Mouse (Mus musculus): ENCODE measurements at regions not wholly inside any gene's neighbourhood (a gene's known extent, or its start where the extent isn't known, plus 50 kb on each side); places are given as distances from the start of the nearest gene placed in this dataset.

GRCm38 (mm10) chr6:71074789-71075191 lies 69.4 kb downstream of the Thnsl2 start:
- H3K27me3 ChIP-seq (ENCODE audit: control insufficient read depth, insufficient read depth, low read length), result no peaks in the 10 kb centered on the region
- TF ChIP-seq EP300 (IDR thresholded peaks at IDR 0.05; ENCODE audit: low read depth) (no peak), CTCF (IDR thresholded peaks at IDR 0.05; ENCODE audit: low read depth) (no peak)
- H3K4me1 ChIP-seq (ENCODE audit: control insufficient read depth, insufficient read depth), result no peaks in the 10 kb centered on the region
- H3K4me2 ChIP-seq (ENCODE audit: low read depth, low read length), result no peak overlapping the region
- WGBS, result 67% methylated on average over 5 of the region's 5 CpGs
- ATAC-seq (ENCODE audit: insufficient read depth, low read depth) (no peak), DNase-seq (ENCODE audit: low spot score) (no peak)
- no peak overlapping the region for H3K27ac ChIP-seq (ENCODE audit: low read depth)
- no peak overlapping the region for H3K9ac ChIP-seq (replicated peaks; ENCODE audit: low read depth, low read length)
- H3K4me3 ChIP-seq (ENCODE audit: low read depth, low read length), result no peak overlapping the region
- H3K36me3 ChIP-seq (replicated peaks; ENCODE audit: control insufficient read depth, insufficient read depth, low read length), result no peaks in the 10 kb centered on the region
- no peaks in the 10 kb centered on the region for H3K9me3 ChIP-seq (replicated peaks; ENCODE audit: control insufficient read depth, low read length)

Measured in heart, postnatal 0 days (tissue).